Mouse (Mus musculus) hindbrain, postnatal 0 days (tissue): Measurements from ENCODE around the gene Mettl5. TPM values are rescaled to one million over a fixed set of nuclear protein-coding genes. Genes with fewer than 3 reads are reported as not detected.

Experiments used
- ATAC-seq: fragments of 200-750 bp; cut with Nextera tagmentation; 2 replicates; pipeline ENCODE4 v1.8.0; 2017; ENCODE audit warnings: mild to moderate bottlenecking, moderate TSS enrichment, moderate library complexity
- DNase-seq: peaks from one replicate; pipeline ENCODE4 v3.0.0-alpha.2; 2015; ENCODE audit warnings: low spot score
- H3K27ac ChIP-seq: fragments of 300-500 bp; sonication (generic); 2 replicates; pipeline ENCODE4 v1.5.1; 2014; ENCODE audit warnings: mild to moderate bottlenecking
- H3K27me3 ChIP-seq: fragments of 300-500 bp; sonication (generic); 2 replicates; pipeline ENCODE4 v1.6.1; 2014; ENCODE audit warnings: low read length, mixed read lengths; ENCODE audit not compliant: insufficient read depth
- H3K36me3 ChIP-seq: fragments of 300-500 bp; sonication (generic); 2 replicates; pipeline ENCODE4 v1.6.1; 2014; ENCODE audit warnings: low read length, mixed read lengths; ENCODE audit not compliant: insufficient read depth
- H3K4me1 ChIP-seq: fragments of 300-500 bp; sonication (generic); 2 replicates; pipeline ENCODE4 v1.6.1; 2014; ENCODE audit warnings: antibody characterized with exemption, low read length, mixed read lengths; ENCODE audit not compliant: insufficient read depth
- H3K4me2 ChIP-seq: fragments of 300-500 bp; sonication (generic); 2 replicates; pipeline ENCODE4 v1.6.1; 2014; ENCODE audit warnings: low read depth, mild to moderate bottlenecking, low read length, moderate library complexity, mixed read lengths
- H3K4me3 ChIP-seq: fragments of 300-500 bp; sonication (generic); 2 replicates; pipeline ENCODE4 v1.5.1; 2014; ENCODE audit warnings: low read length
- H3K9ac ChIP-seq: fragments of 300-500 bp; sonication (generic); replicated peaks from 2 replicates; pipeline ENCODE4 v1.6.1; 2014; ENCODE audit warnings: mild to moderate bottlenecking, low read length, moderate library complexity, mixed read lengths
- H3K9me3 ChIP-seq: fragments of 300-500 bp; sonication (generic); 2 replicates; pipeline ENCODE4 v1.6.1; 2016; ENCODE audit warnings: low read length, mixed read lengths
- CTCF ChIP-seq: IDR thresholded peaks from 2 replicates; pipeline ENCODE4 v1.5.1; 2016; ENCODE audit warnings: antibody characterized with exemption, control low read depth, low read depth
- WGBS: fragments of 180-500 bp; shearing (Covaris S2); extraction: QIAGEN DNeasy Blood & Tissue Kit; methylation state at CpG from one replicate; pipeline ENCODE4 v1.1.7; 2014; 5-methylcytosine and 5-hydroxymethylcytosine counted together
- polyA plus RNA-seq: library from polyadenylated mRNA; unstranded; fragments of >200 nt; fragmentation: Nextera tagmentation; extraction: Ambion mirVana; gene quantifications from 2 replicates; pipeline ENCODE4 v1.2.1, GENCODE M21; 2015
- total RNA-seq: library from RNA; depleted of rRNA; stranded (reverse); fragments of >200 nt; gene quantifications from 2 replicates; pipeline ENCODE4 v1.2.3, GENCODE M21; 2014

Mettl5 gene
- total and polyA plus RNA-seq, 2 experiments from 2014 or later, result 10.9 to 39.4 TPM

DNA sequence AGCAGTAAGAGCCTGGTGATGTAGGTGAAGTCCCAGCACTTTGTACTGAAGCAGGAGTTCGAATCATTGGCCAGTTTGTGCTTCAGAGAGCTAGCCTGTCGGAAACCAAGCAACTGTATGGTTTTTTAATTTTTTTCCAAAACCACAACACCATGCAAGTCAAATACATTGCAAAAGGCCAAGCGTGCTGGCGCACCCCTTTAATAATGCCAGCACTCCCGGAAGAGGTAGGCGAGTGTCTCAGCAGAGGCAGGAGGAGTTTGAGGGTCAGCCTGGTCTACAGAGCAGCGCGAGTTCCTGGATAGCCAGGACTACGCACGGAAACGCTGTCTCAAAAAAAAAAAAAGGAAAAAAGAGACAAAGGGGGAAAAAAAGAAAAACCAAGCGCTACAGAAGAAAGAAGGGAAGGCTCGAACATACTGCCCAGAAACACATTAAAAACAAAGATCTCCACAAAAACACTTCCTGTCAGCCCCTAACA lies 24.4 kb downstream of the Mettl5 start:
- 8% methylated on average over 13 of the region's 13 CpGs for WGBS
- peak; percentile 55 for ATAC-seq

DNA sequence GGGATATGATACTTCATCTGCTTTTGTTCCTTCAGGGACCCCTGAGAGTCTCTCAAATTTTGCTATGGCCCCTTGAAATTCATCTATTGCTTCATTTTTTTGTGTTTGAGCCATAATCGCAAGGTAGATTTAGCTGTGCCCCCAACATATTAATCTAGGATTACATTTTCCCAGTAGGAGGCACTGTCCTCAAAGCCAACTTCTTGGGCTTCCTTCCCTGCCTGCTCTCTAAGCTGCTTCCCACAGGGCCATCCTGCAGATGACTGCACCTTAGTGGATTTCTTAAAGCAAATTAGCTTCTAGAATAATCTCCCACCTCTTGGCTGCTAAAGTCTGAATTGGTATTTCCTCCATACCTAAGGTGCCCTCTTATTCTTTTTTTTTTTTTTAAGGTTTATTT lies 27.5 kb downstream of the Mettl5 start:
- Histone ChIP-seq H3K9me3 (no peaks in the 10 kb centered on the region), H3K36me3 (no peaks in the 10 kb centered on the region), H3K4me2 (no peak overlapping the region), H3K4me3 (no peak overlapping the region), H3K27ac (no peak overlapping the region), H3K4me1 (no peaks in the 10 kb centered on the region), H3K9ac (no peak overlapping the region), H3K27me3 (no peaks in the 10 kb centered on the region)
- peak; percentile 29 for TF ChIP-seq CTCF
- no peak for ATAC-seq
- no peak for DNase-seq
- 69% methylated on average over 1 of the region's 1 CpGs for WGBS

More for the DNA sequence above, 24.4 kb downstream of the Mettl5 start:
- H3K27me3 ChIP-seq, result no peaks in the 10 kb centered on the region
- no peaks in the 10 kb centered on the region for H3K9me3 ChIP-seq
- peak overlapping the region; percentile 100 for H3K4me3 ChIP-seq
- no peak for DNase-seq
- H3K4me1 ChIP-seq, result no peaks in the 10 kb centered on the region
- peak overlapping the region; percentile 88 for H3K4me2 ChIP-seq
- peak overlapping the region; percentile 94 for H3K27ac ChIP-seq
- H3K36me3 ChIP-seq, result no peaks in the 10 kb centered on the region
- no peak for TF ChIP-seq CTCF
- H3K9ac ChIP-seq, result peak overlapping the region; percentile 36; the same call in 1 of the 2 replicates

DNA sequence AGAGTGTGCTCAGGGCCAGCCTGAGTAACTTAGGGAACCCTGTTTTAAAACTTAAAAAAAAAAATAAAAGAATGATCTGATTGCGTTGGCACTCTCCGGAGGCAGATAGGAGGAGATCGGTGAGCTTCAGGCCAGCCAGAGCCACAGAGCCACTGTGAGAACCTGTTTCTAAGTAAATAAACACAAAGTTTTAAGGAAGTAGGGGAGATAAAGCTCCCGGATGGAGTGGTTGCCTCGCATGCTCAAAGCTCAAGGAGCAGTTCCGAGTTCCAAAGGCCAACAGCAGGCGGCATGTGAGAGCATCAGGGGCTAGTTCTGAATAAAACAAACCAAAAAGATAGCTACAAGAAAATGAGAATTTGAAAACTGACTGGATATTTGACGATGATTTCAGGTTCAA lies 29.0 kb downstream of the Mettl5 start:
- peak; percentile 24 for TF ChIP-seq CTCF
- Histone ChIP-seq H3K9me3 (no peaks in the 10 kb centered on the region), H3K4me1 (no peaks in the 10 kb centered on the region), H3K27ac (no peak overlapping the region), H3K36me3 (no peaks in the 10 kb centered on the region), H3K27me3 (no peaks in the 10 kb centered on the region), H3K4me2 (no peak overlapping the region), H3K4me3 (no peak overlapping the region), H3K9ac (no peak overlapping the region)
- DNase-seq (no peak), ATAC-seq (no peak)
- WGBS, result 66% methylated on average over 8 of the region's 8 CpGs

- Histone ChIP-seq H3K27me3 (no peaks in the 10 kb centered on the region), H3K36me3 (no peaks in the 10 kb centered on the region), H3K4me2 (no peak overlapping the region), H3K27ac (no peak overlapping the region), H3K9me3 (no peaks in the 10 kb centered on the region), H3K9ac (no peak overlapping the region), H3K4me3 (no peak overlapping the region), H3K4me1 (no peaks in the 10 kb centered on the region)
- WGBS, result 75% methylated on average over 2 of the region's 2 CpGs
- TF ChIP-seq CTCF, result peak; percentile 8; the same call in 1 of the 2 replicates
- no peak for DNase-seq
- no peak for ATAC-seq
Observed at GRCm38 (mm10) chr2:69851427-69852058, 33.9 kb downstream of the Mettl5 start.

- Histone ChIP-seq H3K36me3 (no peaks in the 10 kb centered on the region), H3K4me3 (no peak overlapping the region), H3K4me2 (no peak overlapping the region), H3K9me3 (no peaks in the 10 kb centered on the region), H3K9ac (no peak overlapping the region), H3K27me3 (no peaks in the 10 kb centered on the region), H3K27ac (no peak overlapping the region), H3K4me1 (no peaks in the 10 kb centered on the region)
- TF ChIP-seq CTCF, result no peak
- WGBS, result 56% methylated on average over 6 of the region's 6 CpGs
- DNase-seq (peak; percentile 20), ATAC-seq (no peak)
Observed at GRCm38 (mm10) chr2:69849215-69849614, 36.2 kb downstream of the Mettl5 start.

- peak; percentile 42 for DNase-seq
- Histone ChIP-seq H3K36me3 (peaks cover 4% of the 10 kb centered on the region; the same call in 1 of the 2 replicates), H3K4me3 (no peak overlapping the region), H3K9ac (no peak overlapping the region), H3K4me2 (no peak overlapping the region), H3K4me1 (no peaks in the 10 kb centered on the region), H3K27ac (no peak overlapping the region), H3K27me3 (no peaks in the 10 kb centered on the region), H3K9me3 (no peaks in the 10 kb centered on the region)
- peak; percentile 38; the same call in 1 of the 2 replicates for ATAC-seq
- TF ChIP-seq CTCF, result no peak
- WGBS, result 30% methylated on average over 6 of the region's 6 CpGs
Observed at GRCm38 (mm10) chr2:69840261-69840660, 45.2 kb downstream of the Mettl5 start.

DNA sequence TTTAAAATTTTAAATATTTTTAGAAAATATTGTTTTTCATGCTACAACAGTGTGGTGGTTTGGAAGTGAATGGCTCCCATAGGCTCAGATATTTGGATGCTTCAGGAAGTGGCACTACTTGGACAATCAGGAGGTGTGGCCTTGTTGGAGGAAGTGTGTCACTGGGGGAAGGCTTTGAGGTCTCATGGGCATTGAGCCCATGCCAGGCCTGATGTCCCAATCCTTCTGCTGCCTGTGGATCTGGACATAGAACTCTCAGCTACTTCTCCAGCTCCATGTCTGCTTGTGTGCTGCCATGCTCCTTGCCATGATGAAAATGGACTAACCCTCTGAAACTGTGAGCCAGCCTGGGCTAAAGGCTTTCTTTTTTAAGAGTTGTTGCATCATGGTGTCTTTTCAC lies 46.7 kb downstream of the Mettl5 start:
- TF ChIP-seq CTCF, result no peak
- Histone ChIP-seq H3K4me1 (no peaks in the 10 kb centered on the region), H3K36me3 (peaks cover 11% of the 10 kb centered on the region), H3K9ac (no peak overlapping the region), H3K4me2 (no peak overlapping the region), H3K4me3 (no peak overlapping the region), H3K9me3 (no peaks in the 10 kb centered on the region), H3K27me3 (no peaks in the 10 kb centered on the region), H3K27ac (no peak overlapping the region)
- ATAC-seq (no peak), DNase-seq (no peak)
